Mouse (Mus musculus): ENCODE measurements around the gene Cadm1.

Gene Cadm1

DNA sequence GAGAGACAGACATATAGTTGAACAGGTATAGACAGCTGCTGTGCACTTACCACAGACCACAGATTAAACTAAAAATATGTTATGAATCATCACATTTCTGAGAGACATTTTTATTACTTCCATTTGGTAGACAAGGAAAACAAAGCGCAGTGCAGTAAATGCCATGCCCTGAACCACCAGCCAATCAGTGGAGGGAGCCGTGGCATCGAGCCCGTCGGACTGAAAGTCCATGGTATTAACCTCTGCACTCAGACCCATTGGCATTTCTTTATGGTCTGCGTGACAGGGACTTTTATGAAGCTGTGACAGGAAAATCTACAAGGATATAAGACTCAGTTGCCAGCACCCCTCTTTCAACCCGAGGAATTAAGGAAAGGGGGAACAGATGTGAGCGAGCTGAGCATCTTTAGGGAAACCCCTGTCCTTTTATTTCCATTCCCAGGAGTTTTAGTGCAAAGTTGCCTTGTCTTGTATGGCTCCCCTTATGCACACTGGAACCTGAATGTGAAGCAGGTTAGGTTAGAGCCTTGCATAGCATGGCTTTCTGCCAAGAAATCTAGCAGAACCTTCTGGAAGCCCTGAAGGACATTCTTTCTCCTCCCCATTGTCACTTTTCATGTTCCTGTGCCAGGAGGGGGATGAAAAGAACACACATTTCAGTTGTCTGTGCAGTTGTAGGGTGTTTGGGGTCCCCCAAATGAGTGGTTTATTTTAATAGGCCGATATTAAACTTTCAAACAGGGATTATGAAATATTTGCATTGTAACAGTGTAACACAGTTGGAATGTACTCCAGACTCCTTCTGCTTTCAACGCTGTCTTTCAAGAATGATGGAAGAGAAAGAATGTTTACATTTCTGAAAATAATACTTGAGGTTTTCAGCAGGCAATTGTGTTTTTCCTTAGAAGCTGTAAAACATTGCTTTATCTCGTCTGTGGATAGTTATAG, 145.1 kb downstream of the Cadm1 start:
- no peak for DNase-seq (ENCODE audit: low spot score)

GRCm38 (mm10) chr9:47686881-47687280, 156.9 kb downstream of the Cadm1 start:
- DNase-seq (ENCODE audit: low spot score) = no peak

DNA sequence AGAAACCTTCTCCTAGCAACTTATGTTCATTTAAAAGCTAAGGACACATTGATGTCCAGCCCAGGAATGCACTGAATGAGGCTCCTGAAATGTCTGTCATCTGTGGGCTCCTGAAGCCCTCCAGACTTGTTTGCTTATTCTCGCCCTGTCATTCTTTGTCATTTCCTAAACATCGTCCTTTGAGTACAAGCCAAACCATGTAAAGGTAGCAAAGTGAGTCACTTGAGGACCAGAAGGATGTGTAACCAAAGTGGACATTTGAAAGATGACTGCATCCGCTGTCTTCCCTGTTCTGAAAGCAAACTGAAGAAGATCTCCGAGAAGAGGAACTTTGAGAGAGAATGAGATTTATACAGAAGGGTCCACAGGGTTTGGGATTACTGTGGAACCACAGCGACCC, 157.6 kb downstream of the Cadm1 start:
- DNase-seq (ENCODE audit: low spot score) = no peak

- peak; percentile 36 for DNase-seq (ENCODE audit: low spot score)
These were observed 158.3 kb downstream of the Cadm1 start for GRCm38 (mm10) chr9:47688297-47688696.

DNA sequence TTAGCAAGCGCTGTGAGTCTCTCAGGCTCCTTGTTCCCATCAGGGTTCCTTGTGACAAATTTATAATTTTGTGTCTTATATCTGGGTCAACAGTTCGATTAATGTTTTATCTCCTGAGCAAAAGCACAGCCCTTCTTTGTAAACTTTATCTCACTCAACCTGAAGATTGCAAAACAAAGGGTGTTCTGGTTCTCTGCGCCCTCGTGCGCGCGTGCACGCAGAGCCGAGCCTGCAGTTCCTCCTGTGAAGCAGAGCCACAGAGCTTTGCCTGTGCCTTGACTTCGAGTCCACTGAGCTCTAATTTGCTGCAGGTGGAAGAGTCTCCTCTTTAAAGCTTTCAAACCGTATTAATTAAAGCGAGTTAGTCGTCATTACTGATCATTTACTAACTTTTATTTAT, 162.9 kb downstream of the Cadm1 start:
- DNase-seq (ENCODE audit: low spot score) = no peak

GRCm38 (mm10) chr9:47699026-47699425, 169.1 kb downstream of the Cadm1 start:
- DNase-seq (ENCODE audit: low spot score) = no peak

- no peak for DNase-seq (ENCODE audit: low spot score)
These were observed 170.0 kb downstream of the Cadm1 start for GRCm38 (mm10) chr9:47700021-47700420.

DNA sequence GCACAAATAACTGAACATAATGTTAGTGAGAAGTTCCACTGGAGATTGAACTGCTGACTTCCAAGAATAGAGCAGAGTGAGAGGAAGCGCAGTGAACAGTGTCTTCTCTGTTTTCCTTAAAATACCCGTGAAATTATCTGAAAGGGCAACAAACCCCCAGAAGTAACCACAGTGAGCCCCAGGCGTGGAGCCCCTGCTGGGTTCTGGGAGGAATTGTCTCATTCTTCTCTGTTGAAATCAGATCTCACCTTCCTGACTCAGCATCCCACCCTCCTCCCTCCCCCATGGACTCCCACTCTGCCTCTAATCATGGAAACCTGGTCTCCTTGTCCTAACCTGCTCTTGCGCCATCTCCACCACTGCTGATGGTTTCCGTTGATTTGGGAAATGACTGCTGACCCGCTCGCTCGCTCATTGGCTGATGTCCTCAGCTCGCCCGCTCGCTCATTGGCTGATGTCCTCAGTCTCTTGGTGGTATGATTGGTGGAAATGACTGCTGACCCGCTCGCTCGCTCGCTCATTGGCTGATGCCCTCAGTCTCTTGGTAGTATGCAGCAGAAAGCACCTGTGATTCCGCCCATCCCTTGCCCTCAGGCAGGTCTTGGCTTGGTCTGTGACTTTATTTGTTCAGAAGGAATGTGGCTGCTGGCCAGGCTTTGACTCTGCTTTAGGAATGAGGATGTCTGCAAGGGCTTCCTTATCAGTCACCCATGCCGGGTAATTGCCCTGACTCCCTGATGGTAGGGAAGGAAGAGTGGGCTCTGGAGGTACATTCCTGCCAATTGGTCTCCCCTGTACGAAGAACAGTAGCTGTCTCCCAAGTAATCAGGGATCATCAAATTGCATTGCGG, 173.3 kb downstream of the Cadm1 start:
- DNase-seq (ENCODE audit: low spot score) = peak; percentile 6

DNA sequence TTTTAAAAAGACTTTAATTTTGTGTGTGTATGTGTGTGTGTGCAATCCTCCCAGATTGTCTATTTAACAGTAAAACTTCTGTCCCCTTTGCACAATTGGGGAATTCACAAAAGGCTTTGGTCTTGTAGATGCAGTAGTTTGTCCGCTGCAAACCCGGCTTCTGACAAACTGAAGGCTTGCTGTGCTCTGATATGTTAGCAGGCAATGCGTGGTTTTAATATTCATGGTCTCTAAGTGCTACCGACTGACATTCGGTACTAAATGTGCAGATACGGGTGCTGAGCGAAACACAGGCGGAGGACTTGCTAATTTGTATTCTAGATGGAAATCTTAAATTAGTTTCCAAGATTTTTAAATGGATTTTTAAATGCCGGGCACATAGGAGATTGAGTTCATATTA, 176.4 kb downstream of the Cadm1 start:
- DNase-seq (ENCODE audit: low spot score) = no peak

DNA sequence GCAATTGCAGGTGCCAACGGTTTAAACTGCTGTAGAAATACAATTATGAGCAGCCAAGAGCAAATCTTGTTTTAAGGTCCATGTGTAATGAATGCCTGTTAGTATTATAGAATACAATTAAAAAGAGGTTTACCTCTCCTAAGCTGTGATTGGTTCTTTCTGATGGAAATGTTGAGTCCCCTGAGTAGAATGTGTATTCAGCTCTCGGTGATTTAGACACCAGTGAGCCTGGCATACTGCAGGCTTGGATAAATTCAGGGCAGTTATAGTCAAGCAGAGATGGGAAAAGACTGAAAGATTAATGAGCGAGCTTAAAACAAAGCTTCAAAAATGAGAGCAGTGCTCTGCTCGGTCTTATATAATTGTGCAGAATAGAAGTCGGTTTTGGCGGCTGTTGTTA, 177.4 kb downstream of the Cadm1 start:
- DNase-seq (ENCODE audit: low spot score) = no peak

DNA sequence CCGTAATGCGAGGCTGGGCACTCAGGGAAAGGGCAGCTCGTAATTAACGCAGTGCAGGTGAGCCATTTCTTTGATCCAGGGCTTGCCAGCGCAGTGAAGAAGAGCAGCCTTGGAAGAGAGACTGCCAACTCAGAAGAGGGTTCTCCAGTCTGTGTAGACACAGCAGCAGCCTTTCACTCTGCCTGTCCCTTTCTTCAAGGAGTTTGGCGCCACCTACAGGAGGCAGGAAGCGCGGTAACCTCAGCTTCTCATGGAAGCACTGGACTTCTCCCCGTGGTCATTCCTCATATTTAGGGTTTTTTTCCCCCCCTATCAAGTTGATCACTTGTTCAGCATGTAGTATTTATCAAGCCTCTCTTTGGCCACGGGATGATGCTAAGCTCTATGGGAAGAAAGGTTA, 178.3 kb downstream of the Cadm1 start:
- peak; percentile 38 for DNase-seq (ENCODE audit: low spot score)

DNA sequence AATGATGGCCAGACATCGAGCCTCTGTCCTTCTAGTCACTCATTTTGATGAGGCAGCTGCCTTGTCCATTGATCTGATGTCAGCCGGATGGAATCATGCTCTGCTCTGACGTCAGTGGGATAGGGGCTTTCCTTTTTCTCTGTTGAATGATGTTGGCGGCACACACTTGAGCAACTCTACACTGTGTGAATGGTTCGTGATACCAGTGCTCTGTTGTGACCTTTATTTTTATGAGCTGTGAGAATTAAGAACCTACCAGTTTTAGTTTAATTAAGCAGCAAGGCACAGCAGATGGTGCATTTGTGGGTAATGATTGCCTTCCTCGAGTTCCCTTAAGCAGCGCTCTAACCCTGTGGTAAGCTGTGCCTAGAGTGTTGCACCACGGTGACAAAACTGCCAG, 181.0 kb downstream of the Cadm1 start:
- no peak for DNase-seq (ENCODE audit: low spot score)

GRCm38 (mm10) chr9:47714541-47714940, 184.6 kb downstream of the Cadm1 start:
- no peak for DNase-seq (ENCODE audit: low spot score)

GRCm38 (mm10) chr9:47715415-47715814, 185.4 kb downstream of the Cadm1 start:
- no peak for DNase-seq (ENCODE audit: low spot score)

DNA sequence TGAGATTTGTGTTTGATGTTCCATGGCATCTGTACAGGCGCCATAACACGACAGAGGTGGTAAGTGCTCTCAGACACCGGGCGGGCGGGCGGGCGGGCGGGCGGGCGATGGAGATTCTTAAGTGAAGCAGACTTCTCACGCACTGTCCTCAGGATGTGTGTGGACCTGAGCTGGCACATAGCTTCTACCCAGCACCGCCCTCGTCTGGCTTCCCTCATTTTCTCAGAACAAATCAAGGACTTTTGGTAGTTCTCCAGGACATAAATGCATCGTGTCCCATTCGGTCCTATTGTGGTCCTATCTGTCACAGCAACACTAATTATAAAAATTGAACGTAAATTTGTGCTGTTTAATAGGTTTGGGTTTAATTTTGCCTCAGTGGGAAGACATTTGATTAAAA, 186.9 kb downstream of the Cadm1 start:
- no peak for DNase-seq (ENCODE audit: low spot score)

- DNase-seq (ENCODE audit: low spot score) = no peak
These were observed 197.6 kb downstream of the Cadm1 start for GRCm38 (mm10) chr9:47727611-47728010.

- DNase-seq (ENCODE audit: low spot score) = no peak
These were observed 198.9 kb downstream of the Cadm1 start for GRCm38 (mm10) chr9:47728852-47729251.

GRCm38 (mm10) chr9:47730247-47730646, 200.3 kb downstream of the Cadm1 start:
- DNase-seq (ENCODE audit: low spot score) = peak; percentile 6

DNA sequence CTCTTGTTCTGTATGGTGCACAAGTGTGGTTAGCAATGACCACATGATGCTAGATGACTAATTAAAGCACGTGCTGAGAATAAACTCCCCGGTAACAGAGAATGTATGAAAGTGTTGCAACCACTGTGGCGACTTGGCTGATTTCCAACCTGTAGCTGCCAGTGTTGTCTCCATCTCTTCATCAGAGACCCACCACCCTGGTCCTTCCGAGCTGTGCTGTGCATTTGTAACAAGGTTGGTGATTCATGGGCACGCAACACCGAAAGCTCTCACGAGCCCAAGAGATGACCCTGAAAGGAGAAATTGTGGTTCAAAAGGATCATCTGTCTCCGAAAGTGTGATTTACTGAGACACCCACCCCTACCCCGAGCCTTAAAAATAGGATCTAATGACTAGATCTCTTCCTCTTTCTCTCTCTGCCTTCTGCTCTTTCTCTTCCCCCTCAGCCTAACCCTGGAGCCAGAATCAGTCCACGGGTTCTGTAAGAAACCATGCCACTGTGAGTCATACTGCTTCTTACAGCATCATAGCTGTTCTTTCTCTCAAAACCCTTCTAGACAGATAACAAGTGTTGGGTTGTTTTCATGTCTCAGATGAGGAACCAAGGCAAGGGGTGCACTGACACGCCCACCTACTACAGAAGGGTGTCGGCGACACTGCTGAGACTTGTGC, 203.9 kb downstream of the Cadm1 start:
- DNase-seq (ENCODE audit: low spot score) = no peak

- no peak for DNase-seq (ENCODE audit: low spot score)
These were observed 204.9 kb downstream of the Cadm1 start for GRCm38 (mm10) chr9:47734905-47735304.

DNA sequence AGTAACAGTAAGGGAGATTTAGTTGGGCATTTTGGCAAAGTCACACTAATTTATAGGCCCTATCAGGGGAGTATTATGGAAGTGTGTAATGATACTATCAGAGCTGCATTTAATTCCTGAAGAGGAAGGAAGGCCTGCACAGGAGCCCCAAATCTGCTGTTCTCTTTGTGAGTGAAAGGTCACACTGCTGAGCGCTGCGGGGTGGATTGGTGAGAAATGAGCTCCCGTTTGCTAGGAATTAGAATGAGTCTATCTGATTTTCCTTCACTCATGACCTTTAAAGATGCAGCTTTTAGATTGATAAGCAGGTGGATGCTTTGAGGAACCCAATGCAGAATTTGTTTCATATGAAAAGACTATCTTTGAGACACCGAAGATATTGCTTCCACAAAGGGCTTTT, 208.8 kb downstream of the Cadm1 start:
- DNase-seq (ENCODE audit: low spot score) = no peak

- DNase-seq (ENCODE audit: low spot score) = no peak
These were observed 209.3 kb downstream of the Cadm1 start for GRCm38 (mm10) chr9:47739276-47739675.
